Mouse (Mus musculus) spleen, postnatal 36 days (tissue): ENCODE measurements around the gene Ttc33.

Source experiments
- DNase-seq, 2 experiments: peaks; one replicate each; pipeline ENCODE4 v3.0.0; 2022; ENCODE audit warnings: low spot score in 2 of 2, mixed read lengths in 1 of 2

Gene Ttc33

GRCm38 (mm10) chr15:5241304-5242201 is 56.2 kb downstream of the Ttc33 start:
- DNase-seq: peak; percentile 52 to 62

- DNase-seq: peak; percentile 42 to 45
Measured at GRCm38 (mm10) chr15:5242241-5243035, 57.1 kb downstream of the Ttc33 start.

GRCm38 (mm10) chr15:5243036-5243958 is 58.0 kb downstream of the Ttc33 start:
- peak; percentile 40 to 45 for DNase-seq

GRCm38 (mm10) chr15:5243959-5244905 is 58.9 kb downstream of the Ttc33 start, which contains the start of gene Ptger4:
Ptger4 (minus strand) TSS chr15:5244187.
- DNase-seq: peak; percentile 96 to 97

GRCm38 (mm10) chr15:5250182-5250581 is 64.9 kb downstream of the Ttc33 start:
- no peak for DNase-seq

- no peak for DNase-seq
Measured at GRCm38 (mm10) chr15:5260183-5260582, 74.9 kb downstream of the Ttc33 start.

- peak in 1 of 2 experiments; percentile 8 for DNase-seq
Measured at GRCm38 (mm10) chr15:5261004-5261403, 75.7 kb downstream of the Ttc33 start.

- DNase-seq: peak in 1 of 2 experiments; percentile 6
Measured at GRCm38 (mm10) chr15:5262095-5262667, 76.9 kb downstream of the Ttc33 start.

GRCm38 (mm10) chr15:5262874-5263504 is 77.7 kb downstream of the Ttc33 start:
- peak in 1 of 2 experiments; percentile 4 for DNase-seq

- no peak for DNase-seq
Measured at GRCm38 (mm10) chr15:5266095-5266494, 80.8 kb downstream of the Ttc33 start.
